Mouse (Mus musculus) hindlimb bud, embryonic 11.5 days (tissue): ENCODE results near the gene Pdpn.

Source experiments
- DNase-seq: peaks from one replicate; pipeline ENCODE4 v3.0.0-alpha.2; 2012; ENCODE audit warnings: low read depth, low spot score; ENCODE audit errors: extremely low spot score

Gene Pdpn

DNA sequence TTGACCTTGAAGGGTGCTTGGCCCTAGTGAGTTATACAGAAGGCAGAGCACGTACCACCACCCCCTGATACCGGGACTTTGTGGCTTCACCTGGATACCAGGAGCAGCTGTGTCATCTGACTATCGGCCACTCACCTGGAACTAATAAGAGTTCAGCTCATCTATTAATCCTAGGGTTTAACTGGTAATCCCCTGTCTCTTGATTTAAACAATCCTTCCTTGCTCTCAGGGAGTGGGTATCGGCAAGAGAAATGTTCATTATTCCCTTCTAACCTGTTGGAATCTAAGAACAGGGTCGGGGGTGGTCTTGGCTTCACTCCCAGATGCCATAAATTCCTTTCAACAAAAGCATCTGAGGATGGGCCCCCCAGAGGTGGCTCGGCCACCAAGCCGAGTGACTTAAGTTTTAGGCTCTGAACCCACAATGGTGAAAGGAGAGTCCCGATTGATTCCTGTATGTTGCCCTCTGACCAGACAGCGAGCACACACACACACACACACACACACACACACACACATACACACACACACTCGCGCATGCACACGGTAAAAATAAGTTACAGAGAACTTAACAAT is 837 bp upstream of the Pdpn start:
- DNase-seq = no peak

GRCm38 (mm10) chr4:143298431-143299315 is 691 bp downstream of the Pdpn start:
- no peak for DNase-seq

DNA sequence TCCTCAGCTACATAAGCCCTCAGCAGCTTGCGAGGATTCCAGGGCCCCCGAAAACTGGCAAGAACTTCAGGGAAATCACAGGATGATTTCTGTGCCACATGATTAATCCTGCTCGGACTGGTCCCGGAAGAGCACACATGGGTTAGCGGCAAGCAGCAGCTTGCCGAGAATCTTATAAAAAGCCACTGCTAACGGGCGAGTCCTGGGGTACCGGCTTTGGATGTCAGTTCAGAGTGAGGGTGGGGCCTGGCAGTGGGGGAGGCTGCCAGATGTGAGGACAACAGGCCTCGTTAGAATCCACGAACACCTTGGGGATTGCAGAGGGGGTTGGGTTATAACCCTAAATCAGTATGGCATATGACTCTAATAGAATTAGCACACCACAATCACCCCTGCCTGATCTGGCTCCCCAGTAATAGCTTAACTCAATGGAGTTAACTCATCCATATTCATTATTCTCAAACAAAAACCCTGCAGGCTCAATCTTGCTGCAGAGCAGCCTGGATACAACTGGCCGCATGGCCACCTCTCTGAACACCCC is 2.3 kb downstream of the Pdpn start:
- no peak for DNase-seq

DNA sequence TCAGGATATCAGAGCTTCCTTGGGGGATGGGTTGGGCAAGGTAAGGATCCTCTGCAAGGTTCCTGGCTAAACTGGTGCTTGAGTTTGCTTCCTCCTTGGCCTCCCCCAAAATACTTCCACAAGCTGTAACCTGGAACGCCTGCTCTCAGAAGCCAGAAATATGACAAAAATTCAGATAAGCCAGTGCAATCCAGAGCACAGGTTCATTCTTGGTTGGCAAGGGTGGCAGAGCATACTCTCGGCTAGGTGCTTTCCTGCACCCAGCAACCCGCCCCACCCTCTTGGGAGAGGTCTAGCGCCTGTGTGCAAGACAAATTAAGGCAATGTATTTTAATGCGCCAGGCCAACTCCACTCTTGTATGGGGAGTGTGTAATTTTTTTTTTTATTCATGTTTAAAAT is 3.2 kb downstream of the Pdpn start:
- no peak for DNase-seq

- no peak for DNase-seq
These were observed 5.0 kb downstream of the Pdpn start for GRCm38 (mm10) chr4:143294324-143294723.

DNA sequence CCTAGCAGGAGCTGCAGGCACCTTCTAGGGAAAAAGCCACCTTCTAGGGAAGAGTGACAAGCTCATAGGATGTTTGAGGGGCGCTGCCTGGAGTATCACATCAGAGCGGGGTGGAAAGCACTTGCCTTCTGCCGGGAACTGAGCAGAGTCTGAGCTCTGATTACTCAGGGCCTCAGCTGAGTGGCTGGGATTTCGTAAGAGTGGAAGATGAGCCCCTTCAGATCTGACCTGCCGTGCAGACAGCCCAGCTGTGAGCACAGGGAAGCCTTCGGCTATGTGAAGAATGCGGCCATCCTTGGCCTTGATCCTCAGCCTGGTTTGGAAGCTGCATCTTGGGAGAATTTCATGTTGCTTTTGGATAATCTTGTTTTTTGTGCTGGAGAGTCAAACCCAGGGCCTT is 10.5 kb downstream of the Pdpn start:
- no peak for DNase-seq

DNA sequence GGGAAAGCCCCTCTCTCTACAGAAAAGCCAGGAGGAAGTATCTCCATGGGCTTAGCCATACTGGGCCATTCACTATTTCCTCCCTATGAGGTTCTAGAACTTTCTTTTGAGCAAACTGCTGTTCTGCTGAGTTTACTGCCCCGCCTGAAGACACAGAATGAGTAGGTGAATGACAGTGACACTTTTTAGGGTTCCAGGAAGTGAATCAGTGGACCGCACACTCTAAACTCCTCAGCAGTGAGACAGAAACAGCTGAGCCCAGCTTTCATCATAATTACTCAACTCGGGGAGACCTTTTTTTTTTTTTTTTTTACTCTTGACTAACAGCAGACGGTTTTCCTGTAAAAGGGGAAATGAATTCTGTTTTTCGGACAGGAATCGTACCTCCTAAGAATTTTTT is 10.9 kb downstream of the Pdpn start:
- no peak for DNase-seq

DNA sequence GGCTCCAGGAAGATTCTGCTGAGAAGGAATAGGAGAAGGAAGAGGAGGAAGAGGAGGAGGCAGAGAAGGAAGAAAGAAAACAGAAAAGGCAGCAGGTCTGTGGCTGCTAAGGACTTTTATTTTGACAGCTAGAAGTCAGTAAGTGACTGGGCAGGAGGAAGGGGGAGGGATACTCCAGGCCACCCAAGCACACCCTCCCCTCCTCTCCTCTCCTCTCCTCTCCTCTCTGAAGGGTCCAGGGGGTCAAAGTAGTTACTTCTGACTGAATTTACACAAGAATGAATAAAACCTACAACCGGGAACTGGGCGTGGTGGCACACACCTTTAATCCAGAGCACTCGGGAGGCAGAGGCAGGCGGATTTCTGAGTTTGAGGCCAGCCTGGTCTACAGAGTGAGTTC is 12.3 kb downstream of the Pdpn start:
- no peak for DNase-seq

DNA sequence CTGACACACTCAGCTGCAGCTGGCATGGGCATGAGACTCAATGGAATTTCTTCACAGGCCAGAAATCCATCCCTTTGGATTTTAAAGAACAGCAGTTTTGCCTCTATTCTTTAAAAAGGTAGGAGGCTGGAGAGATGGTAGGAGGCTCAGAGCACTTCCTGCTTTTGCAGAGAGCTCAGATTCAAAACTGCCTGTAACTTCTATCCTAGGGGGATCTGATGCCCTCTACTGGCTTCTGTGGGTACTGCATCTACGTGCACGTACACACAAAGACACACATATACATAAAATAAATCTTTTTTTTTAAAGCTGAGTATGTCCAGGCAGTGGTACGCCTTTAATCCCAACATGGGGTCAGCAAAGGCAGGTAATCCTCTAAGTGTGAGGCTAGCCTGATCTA is 19.2 kb downstream of the Pdpn start:
- no peak for DNase-seq

- no peak for DNase-seq
These were observed 19.7 kb downstream of the Pdpn start for GRCm38 (mm10) chr4:143279661-143280060.

DNA sequence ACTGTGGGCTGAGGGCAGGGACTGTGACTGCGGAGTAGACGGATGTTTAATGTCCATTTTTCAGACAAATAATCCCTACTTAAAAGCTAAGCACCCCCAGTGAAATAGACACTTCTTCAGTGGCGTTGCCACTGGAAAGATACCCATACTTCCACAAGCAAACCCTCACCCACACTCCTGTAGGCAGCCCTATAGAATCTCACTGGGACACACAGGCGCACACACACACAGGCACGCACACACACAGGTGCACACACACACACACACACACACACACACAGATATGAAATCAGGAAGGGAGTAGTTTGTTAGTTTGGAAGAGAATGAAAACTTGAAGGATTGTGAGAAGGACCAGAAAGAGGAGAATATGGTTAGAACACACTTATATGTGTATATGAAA is 20.3 kb downstream of the Pdpn start:
- DNase-seq = no peak

- DNase-seq = no peak
These were observed 20.9 kb downstream of the Pdpn start for GRCm38 (mm10) chr4:143278429-143278871.

DNA sequence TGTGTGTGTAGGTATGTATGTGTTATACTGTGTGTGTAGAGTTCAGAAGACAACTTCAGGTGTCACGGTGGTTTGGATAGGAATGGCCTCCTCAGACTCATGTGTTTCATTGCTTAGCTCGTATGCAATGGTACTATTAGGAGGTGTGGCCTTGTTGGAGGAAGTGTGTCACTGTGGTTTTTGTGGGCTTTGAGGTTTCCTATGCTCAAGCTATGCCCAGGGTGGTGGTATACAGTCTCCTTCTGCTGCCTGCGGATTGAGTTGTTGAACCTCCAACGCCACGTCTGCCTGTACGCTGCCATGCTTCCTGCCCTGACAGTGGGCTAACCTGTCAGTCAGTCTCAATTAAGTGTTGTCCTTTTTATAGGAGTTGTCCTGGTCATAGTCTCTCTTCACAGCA is 22.0 kb downstream of the Pdpn start:
- DNase-seq = no peak

GRCm38 (mm10) chr4:143271571-143271970 is 27.8 kb downstream of the Pdpn start:
- no peak for DNase-seq

- no peak for DNase-seq
These were observed 28.5 kb downstream of the Pdpn start for GRCm38 (mm10) chr4:143270903-143271302.

DNA sequence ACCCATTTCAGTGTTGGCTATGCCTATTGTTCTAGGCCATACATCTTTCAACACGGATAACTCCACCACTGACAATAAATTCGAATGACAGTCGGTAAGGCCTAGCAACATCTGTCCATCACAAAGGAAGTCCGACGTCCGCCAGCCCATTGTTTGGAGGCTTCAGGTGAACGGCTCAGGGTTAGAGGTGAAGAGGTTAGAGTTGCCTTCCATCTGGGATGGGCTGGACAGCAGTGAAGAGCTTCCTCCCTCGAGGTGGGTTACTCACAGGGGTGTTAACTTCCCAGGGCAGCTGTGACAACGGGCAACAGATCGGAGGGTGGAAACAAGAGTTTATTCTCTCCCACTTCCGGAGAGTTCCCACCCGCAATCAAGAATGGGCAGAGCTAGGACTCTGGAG is 36.7 kb downstream of the Pdpn start:
- DNase-seq = no peak

DNA sequence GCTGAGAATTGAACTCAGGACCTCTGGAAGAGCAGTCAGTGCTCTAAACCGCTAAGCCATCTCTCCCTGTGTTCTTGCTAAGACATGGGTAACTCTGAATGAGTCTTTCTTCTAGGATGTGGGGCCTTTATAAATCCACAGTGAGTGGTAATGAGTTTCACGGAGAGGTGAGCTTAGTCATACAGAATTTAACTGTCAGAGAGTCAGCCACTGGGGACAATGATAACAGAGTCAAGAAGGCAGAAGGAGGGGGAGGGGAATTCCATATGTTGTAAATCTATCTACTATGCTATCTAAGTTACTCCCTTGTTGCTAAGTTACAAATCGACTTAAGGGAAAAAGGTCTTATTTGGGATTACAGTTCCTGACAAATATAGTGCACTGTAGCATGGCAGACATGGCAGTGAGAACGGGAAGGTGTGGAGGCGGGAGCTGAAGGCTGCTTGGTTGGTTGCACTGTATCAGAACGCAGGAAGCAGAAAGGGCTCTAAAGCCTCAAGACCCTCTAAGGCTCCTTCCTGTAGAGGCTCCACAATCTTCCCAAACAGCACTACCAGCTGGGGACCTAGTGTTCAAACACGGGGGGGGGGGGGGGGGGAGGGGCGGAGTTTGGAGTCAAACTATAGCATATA is 39.5 kb downstream of the Pdpn start:
- DNase-seq = no peak

- no peak for DNase-seq
These were observed 40.8 kb downstream of the Pdpn start for GRCm38 (mm10) chr4:143258517-143258916.

DNA sequence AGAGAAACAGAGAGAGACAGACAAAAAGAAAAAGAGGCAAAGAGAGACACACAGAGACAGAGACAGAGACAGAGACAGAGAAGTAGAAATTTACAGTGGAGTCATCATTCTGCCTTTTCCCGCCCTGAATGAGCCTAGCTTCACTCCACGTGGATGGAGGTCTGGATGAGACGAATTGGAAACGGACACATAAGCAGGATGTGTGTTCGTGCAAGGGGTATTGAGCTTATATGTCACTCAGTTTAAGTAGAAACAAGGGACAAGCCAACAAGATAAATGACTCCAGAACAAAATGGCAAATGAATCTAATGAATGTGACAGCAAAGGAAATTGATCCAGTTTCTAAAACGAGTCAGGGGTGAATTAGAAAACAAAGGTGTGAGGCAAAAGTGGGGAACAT is 41.4 kb downstream of the Pdpn start:
- no peak for DNase-seq

DNA sequence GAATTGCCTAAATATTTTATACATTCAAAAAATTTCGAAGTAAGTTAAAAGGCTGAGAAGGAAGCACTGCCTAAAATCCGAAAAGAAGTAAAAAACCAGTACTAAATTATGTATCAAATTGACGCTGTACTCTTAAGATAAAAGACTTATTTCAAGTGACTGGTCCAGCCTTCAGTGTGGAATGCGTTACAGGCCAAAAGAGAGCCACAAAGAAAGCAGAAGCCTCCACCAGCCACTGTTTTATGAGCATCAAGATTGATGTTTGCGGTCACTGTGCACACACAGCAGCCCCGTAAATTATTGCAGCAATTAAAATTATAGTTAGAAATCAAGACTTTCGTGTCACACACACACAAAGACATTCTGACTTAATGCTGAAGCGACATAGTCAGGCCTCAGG is 43.8 kb downstream of the Pdpn start:
- DNase-seq = no peak

DNA sequence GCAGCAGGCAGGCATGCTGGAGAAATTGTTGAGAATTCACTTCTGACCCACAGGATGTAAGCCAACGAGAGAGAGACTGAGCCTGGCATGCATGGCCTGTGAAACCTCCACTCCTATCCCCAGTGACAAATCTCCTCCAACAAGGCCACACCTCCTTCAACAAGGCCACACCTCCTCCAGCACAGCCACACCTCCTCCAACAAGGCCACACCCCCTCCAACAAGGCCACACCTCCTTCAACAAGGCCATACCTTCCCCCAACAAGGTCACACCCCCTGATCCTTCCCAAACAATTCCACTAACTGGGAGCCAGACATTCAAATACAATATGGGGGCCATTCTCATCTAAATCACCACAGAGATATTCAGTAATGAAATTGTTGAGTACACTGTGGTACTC is 46.0 kb downstream of the Pdpn start:
- DNase-seq = no peak

DNA sequence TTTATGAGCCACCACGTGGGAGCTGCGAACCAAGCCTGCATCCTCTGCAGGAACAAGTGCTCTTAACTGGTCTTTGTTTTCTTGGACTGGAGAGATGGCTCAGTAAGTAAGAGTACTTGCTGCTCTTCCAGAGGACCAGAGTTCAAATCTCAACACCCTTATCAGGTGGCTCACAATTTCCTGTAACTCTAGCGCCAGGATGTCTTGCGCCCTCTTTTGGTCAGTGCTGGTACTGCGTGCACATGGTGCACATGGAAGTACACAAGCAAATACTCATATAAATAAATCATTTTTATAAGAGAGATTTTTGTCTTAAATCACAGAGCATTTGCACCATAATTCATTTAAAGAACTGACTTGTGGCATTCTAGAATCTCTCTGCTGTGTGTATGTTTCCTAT is 51.3 kb downstream of the Pdpn start:
- no peak for DNase-seq
